Mouse (Mus musculus): ENCODE results near the gene Zfp383. TPM values are rescaled to one million over a fixed set of nuclear protein-coding genes. Genes with fewer than 3 reads are reported as not detected.
"Not testable (repeated sequence)": the region's sequence is repeated elsewhere in the genome, so short reads cannot be mapped to it uniquely, and the experiment has no call there.

The Zfp383 gene
- 1 to 10 TPM; 5.2 to 5.8 TPM for total RNA-seq (2021)
- long read RNA-seq, experiment 1, partial matches to known transcripts: 0 of 2 reads
- long read RNA-seq, experiment 1, other reads (novel, unspliced or antisense): 2 of 2 reads
- long read RNA-seq, experiment 2, partial matches to known transcripts: 0 of 2 reads
- long read RNA-seq, experiment 2, other reads (novel, unspliced or antisense): 1 of 2 reads

DNA sequence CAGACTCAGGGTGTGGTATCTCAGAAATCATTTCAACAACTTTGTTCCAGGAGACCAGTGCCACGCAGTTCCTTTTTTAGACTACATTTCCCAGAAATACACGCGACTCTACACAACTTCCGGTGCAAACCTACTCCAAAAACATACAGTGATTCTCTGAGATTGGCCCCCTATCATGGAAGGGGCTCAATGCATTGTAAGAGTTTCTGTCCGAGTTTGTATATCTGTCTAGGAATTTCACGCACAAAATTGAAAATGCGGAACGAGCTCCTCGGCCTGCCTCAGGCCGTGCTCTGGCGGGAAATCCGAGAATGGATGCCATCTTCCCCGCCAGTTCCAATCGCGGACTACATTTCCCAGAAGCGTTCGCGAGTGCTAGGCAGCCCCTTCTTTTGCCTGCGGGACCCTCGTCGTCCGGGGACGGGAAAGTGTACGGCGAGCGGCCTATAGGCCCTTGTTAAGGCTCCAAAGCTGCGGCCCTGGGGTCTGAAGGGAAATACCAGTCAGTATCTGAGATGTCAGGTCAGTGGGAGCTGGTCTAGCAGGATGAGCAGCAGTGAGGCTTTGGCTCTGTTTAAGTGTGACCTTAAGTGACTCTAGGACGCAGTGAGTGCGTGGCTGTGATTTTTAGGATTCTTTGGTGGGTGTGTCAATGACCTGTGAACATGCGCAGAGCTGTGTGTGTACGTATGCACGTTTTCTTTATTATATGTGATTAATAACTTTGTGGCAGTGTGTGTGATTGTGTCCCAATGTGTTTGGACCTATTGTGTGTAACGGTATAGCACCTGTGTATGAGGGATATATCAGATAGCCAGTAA is at the start of gene Zfp383:
Gene Zfp383 (plus strand): TSS at position 94 of the 821 bp plus-strand sequence.
- peak; percentile 73 to 79 for DNase-seq (ENCODE audit: low spot score in 2 of 2)

DNA sequence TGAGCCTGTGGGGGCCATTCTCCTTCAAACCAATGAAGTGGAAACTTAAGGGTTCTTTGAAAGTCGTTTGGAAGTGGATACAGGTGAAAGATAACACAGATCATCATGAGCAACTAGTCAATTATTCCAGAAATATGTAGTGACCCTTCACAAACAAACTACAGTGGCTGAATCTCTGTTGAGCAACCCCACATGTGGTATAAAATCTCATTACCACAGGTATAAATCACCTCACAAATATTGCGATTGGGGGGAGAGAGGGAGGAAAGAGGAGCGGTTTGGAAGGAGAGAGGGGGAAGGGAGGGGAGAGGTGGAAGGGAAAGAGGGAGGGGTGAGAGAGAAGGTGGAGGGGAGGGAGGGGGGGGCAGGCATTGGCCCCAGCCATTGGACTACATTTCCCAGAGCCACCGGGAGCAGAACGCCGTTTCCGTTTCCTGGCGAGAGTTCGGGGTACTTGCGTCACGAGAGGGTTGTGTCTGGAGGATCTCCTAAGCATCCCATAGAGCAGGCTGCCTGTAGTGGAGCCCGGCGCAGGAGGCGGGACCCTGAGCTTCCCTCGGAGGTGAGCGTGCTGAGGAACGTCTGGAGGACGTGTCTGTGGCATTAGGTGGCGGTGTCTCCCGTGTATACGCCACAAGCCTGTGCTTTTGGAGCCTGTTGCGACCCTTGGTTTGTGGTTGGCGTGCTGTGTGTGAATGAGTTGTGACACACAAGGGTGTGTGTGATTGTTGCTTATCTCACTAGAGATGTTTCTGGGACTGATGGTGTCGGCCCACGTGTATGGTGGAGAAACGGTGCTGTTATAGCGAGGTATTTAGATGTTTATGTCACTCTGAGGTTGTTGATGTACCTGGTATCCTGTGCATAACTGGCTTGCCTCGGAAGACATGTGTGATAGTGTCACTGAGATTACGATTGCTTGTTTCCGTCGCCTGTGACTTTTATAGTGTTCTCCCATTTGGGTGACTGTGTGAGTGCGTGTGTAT is 48.2 kb upstream of the Zfp383 start, which contains the start of gene Zfp420:
Gene Zfp420 (plus strand): TSS at position 448 of the 986 bp plus-strand sequence.
- peak; percentile 73 to 76 for DNase-seq (ENCODE audit: low spot score in 2 of 2)

DNA sequence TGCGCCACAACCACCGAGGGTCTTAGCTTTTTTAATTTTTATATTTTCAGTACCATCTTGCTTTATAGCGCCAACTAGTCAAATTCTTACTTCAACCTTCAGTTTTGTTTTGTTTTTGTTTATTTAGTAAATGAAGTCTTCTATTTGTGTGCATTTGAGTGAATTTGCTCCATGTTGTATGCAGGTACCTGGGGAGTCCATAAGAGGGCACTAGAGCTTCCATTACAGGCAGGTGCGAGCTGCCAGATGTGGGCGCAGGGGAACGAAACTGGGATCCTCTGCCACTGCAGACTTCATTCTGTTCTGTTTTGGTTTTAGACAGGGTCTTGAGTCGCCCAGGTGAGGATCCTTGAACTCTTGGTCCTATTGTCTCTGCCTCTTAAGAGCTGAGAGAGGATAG is 46.4 kb upstream of the Zfp383 start:
- DNase-seq (ENCODE audit: low spot score in 2 of 2): no peak

DNA sequence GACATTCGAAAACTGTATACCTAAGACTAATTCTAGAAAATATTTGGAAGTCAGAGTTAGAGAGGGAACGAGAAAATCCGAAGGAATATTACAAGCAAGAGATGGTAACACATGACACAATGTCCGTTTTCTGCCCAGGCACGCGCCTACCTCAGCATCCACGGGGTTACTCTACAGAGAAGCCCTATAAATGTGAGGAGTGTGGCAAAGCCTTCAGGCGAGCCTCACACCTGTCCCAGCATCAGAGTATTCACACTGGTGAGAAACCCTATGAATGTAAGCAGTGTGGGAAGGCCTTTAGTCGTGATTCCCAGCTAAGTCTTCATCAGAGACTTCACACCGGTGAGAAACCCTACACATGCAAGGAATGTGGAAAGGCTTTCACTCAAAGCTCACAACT is 33.8 kb upstream of the Zfp383 start:
- no peak for DNase-seq (ENCODE audit: low spot score in 2 of 2)

DNA sequence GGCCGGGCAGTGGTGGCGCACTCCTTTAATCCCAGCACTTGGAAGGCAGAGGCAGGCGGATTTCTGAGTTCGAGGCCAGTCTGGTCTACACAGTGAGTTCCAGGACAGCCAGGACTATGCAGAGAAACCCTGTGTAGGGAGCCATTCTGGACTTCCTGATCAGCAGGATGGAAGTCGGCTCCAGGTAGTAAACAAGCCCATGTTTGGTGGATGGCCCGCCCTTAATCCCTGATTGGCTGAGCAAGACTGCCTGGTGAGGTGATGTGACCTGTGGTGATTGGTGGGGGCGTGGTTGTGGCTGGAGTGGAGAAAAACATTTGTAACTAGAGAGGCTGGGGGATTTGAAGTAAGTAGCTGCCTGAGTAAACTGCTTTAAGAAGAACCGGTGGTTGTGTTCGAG is 30.5 kb upstream of the Zfp383 start:
- not testable (repeated sequence) for DNase-seq (ENCODE audit: low spot score in 2 of 2)

DNA sequence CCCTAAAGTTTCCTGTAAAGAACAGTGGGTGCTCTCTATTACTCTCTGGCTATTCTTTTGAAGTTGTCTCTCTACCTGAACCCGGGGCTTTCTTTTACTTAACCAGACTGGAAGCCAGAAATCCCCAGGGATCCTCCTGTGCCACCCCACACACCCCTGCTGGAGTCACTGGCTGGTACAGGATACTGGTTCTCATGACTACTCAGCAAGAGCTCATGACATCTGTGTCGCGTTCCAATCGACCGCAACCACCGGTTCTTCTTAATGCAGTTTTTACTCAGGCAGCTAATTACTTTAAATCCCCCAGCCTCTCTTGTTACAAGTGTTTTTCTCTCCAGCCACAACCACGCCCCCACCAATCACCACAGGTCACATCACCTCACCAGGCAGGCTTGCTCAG is 28.0 kb upstream of the Zfp383 start:
- DNase-seq (ENCODE audit: low spot score in 2 of 2): no peak

DNA sequence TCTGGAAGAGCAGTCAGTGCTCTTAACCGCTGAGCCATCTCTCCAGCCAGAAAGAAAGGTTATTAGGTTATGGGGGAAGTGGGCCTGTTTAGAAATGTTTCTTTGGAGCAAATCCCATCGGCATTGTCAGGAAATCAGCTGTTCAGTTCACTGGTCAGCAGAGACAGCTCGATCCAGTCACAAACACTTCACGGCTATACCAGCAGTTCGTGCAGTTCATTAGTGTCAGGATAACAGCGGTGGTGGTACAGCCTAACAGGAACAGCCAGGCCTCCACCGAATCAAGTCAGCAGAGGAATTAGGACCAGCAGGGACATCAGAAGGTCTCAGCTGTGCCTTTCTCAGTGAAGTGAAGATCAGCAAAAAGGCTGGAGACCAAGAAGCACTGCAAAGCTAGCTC is 27.1 kb upstream of the Zfp383 start:
- no peak for DNase-seq (ENCODE audit: low spot score in 2 of 2)

DNA sequence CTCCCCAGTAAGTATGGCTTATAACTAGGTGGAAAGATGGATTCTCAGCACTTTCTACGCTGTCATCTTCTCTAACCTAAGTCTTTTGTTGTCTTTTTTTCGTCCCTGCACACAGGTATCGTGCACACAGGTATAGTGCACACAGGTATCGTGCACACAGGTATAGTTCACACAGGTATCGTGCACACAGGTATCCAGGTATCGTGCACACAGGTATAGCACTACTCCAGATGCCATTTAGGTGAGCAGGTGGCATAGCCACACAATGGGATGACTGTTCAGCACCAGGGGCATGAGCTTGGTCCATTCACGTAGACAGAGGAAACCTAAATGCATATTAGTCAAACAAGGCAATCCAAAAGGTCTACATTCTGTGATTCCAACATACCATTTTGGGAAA is 17.5 kb upstream of the Zfp383 start:
- no peak for DNase-seq (ENCODE audit: low spot score in 2 of 2)

DNA sequence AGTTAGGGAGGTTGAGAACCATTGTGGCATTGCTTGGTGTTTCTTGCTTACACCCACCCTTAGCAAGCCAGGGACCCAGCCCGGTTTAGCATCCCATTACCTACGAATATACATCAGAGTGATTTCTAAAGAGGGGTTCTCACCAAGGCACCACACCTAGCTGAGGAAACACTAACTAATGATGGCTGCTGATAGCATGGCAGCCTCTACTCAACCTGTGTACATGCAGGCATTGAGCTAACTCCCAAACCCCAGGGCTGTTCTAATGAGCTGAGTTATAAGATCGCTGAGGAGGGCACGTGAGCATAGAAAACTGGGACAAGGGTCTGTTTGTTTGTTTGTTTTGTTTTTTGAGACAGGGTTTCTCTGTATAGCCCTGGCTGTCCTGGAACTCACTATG is 15.3 kb upstream of the Zfp383 start:
- no peak for DNase-seq (ENCODE audit: low spot score in 2 of 2)

DNA sequence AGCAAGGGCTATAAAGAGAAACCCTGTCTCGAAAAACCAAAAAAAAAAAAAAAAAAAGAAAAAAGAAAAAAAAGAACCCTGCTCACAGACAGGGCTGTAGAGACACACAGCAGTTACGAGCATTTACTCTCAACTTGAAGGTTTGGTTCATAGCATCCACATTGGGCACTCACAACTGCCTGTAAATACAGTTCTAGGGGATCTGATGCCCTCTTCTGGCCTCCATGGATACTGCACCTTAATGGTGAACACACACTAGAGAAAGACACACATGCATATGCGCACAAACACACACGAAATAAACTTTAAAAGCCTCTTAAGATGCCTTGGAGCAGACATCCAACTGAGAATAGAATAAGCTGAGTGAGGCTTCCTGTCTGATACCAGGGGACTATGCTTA is 9.7 kb upstream of the Zfp383 start:
- no peak for DNase-seq (ENCODE audit: low spot score in 2 of 2)

DNA sequence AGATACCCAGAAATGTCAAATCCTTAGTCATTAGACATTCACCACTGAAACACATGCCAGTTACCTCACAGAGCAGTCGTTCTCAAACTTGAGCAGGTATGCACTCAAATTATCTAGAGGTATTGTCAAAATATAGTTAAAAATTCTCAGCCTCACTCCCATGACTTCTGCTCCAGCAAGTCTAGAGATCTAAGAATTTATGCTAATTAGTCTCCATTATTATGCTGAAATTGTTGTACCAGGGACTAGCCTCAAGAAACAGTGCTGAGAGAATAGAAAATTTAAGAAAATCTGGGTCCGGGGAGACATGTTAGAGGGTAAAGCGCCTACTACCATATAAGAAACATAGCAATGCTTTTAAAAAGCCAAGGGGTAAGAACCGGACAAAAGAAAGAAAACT is 3.9 kb upstream of the Zfp383 start:
- DNase-seq (ENCODE audit: low spot score in 2 of 2): no peak

DNA sequence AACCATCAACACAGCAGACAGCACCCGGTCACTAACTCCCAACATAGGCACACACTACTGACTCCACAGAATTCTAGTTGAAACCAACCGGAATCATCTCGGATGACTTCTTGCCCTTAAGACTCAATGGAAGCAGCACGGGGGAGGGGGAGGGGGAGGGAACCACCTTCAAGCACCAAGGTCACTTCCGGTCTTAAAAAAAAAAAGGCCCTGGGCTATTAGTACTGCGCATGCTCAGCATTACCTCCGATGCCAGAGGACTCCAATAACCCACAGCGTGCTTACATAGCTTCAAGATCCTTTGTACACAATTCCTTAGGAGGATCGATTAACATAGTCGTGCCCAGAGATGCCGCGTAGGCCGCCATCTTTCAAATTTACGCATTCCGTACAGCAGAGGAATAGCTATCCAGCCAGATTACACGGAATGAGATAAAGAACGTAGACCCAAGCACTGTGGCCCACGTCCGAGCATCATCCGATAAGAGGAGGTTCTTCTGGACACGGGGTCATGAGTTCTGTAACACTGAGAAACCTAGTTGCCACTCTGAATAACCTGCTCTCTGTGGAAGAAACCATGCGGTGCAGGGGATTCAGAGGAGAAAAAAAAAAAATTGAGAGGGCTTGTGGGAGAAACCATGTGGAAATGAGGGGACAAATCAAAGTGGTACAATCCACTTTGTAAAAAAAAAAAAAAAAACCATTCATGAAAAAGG is 1.9 kb upstream of the Zfp383 start, which contains the start of gene Zfp27:
Gene Zfp27 (minus strand): TSS at position 607 of the 716 bp plus-strand sequence.
- peak; percentile 28 to 43 for DNase-seq (ENCODE audit: low spot score in 2 of 2)

DNA sequence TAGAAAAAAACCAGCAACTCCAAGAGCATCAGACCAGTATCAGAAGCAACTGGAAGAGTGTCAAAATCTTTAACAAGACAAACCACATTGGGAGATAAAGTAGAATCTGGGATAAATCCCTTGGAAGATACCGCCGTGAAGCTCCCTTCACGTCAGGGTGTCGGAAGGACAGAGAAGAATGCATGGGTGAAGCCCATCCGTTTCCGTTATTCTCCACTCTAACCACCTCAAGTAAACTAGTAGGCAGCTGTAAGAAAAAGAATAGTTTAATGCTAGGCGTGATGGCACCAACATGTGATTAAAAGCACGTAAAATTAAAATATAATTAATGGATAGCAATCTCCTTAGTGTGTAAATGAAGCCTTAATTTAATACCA is 1.4 kb upstream of the Zfp383 start:
- no peak for DNase-seq (ENCODE audit: low spot score in 2 of 2)

DNA sequence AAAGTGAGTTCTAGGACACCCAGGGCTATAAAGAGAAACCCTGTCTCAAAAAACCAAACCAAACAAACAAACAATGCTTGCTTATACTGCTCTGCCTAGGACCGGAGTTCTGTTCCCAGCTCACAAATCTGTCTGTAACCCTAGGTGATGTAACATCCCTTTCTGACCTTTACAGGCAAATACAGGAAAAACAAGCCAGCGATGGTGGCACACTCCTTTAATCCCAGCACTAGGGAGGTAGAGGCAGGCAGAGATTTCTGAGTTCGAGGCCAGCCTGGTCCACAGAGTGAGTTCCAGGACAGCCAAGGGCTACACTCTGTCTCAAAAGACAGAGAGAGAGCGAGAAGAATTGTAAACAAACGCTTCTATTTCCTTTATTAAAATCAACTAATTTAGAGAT is 817 bp upstream of the Zfp383 start:
- no peak for DNase-seq (ENCODE audit: low spot score in 2 of 2)

DNA sequence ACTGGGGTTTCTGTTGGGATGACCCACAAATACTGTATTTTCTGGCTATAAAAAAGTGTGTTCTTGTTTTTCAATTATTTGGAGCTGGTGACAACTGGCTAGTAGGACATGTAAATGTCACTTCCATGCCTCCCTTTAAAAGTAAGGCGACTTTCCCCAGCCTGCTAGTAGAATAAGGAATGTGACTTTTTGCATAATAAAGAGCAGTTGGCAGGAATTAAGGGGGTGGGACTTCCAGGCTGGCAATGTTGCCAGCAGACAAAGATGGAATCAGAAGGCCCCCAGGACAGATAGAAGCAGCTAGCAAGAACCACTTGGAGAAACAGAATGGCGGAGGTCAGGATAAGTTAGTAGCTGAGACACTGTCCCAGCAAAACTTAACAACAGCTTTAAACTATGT is 2.2 kb downstream of the Zfp383 start:
- DNase-seq (ENCODE audit: low spot score in 2 of 2): no peak

DNA sequence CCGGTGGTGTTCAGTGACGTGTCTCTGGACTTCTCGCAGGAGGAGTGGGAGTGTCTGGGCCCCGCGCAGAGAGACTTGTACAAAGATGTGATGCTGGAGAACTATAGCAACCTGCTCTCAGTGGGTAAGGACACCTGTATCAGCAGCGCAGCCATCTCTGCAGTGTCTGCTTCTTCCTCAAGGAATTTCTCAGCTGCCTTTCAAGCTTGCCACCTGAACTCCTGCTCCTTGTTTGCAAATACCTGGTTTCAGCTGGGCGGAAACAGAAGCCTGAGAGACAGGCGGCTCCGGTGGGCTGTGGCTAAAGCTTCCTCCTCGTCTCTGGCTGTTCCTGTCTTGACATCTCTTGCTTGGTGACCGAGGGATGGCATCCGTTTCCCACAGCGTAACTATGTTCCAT is 4.1 kb downstream of the Zfp383 start:
- DNase-seq (ENCODE audit: low spot score in 2 of 2): no peak

DNA sequence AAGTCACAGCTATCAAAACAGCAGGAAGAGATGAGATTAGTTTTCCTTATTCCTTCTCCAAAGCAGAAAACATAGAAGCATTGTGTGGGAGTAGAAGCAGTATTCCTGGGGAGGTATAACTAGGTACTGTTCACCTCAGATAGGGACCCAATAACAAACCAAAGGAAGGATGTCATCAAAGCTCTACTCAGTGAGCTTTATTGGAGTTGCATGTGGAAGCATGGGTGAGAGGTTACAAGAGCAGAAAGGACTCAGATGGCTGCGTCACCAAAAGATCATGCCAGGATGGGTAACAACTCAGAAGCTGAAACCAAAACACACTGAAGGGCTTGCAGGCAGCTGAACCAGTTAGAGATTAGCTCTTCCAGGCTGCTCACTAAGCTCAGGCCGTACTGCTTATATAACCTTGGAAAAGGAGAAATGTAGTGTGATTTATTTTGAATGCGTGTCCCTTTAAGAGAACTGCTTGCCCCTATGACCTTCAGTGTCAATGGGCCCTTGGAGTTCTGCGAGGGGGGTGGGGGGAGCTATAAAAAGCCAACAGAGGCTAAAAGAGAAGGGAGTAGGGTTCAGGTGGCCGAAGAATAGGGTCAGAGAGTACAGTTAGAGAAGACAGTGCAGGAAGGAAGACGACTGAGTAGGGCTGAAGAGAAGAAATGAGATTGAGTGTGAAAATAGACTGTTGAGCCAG is 9.5 kb downstream of the Zfp383 start:
- DNase-seq (ENCODE audit: low spot score in 2 of 2): no peak

DNA sequence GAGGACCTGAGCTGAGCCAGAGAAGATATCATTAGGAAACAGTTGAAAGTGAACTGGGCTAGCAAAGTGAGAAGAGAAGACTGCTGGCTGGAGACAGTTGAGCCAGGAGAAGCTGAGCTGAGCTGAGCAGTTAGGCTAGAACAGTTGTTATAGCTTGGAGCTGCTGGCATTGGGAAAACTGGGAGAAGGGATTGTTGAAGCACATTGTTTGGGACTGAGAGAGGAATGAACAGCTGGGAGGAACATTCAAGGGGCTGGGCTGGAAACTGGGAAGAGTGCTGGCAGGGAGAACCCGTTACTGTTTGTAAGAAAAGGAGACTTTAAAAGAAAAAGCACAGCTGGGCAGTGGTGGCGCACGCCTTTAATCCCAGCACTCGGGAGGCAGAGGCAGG is 10.0 kb downstream of the Zfp383 start:
- no peak for DNase-seq (ENCODE audit: low spot score in 2 of 2)

DNA sequence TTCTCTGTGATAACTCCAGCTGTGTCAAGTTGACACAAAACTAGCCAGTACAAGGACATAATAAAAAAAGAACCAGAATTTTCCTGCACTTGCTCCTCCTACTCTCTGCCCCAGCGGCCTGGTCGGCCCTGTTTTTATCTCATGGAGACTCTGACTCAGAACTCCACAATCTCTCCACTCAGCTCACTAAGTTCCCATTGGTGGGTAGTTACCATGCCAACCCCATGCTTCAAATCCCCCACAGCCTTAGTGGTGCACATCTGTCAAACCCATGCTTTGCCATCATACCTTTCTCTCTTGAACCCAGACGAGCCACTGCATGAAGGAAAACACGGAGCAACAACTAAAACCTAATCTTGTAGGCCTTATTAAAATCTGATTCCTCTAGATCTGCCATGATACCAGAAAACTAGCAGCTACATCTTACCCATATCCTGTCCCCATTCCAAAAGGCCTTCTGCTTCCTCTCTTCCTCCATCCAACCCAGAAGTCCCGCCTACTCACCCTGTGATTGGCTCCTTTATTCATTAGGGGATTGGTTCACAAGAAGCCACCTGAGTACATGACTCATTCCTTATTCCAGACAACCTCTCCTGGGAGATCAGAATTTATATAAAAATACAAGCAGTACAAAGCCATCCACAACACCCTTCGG is 13.5 kb downstream of the Zfp383 start:
- no peak for DNase-seq (ENCODE audit: low spot score in 2 of 2)

DNA sequence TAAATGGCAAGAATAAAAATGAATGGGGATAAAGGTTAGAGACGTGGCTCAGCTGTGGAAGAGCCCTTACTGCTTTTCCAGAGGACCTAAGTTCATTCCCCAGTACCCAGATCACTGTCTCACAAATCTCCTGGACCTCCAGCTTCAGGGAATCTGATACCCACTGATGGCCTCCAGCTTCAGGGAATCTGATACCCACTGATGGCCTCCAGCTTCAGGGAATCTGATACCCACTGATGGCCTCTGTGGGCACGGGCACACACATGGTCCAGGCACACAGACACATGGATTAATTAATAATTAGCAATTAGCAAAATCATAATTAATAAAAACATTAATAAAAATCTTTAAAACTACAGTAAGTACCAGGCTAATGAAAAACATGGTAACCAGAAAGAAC is 14.8 kb downstream of the Zfp383 start:
- no peak for DNase-seq (ENCODE audit: low spot score in 2 of 2)

All from adrenal gland, adult 18-20 months (tissue).